Mouse (Mus musculus) cerebellum, adult 2 months (tissue): ENCODE data around the gene Trappc2l.

Experiments used
- CTCF ChIP-seq: fragments of 200-500 bp; IDR thresholded peaks from 2 replicates; pipeline ENCODE4 v1.5.1; 2011; ENCODE audit warnings: low read depth, mild to moderate bottlenecking, control low read depth, low read length, moderate library complexity, borderline replicate concordance; ENCODE audit not compliant: insufficient read depth
- POLR2A ChIP-seq: fragments of 200-500 bp; IDR thresholded peaks from 2 replicates; pipeline ENCODE4 v1.6.1; 2011; ENCODE audit warnings: low read length, control low read depth, borderline replicate concordance; ENCODE audit not compliant: insufficient read depth

DNA sequence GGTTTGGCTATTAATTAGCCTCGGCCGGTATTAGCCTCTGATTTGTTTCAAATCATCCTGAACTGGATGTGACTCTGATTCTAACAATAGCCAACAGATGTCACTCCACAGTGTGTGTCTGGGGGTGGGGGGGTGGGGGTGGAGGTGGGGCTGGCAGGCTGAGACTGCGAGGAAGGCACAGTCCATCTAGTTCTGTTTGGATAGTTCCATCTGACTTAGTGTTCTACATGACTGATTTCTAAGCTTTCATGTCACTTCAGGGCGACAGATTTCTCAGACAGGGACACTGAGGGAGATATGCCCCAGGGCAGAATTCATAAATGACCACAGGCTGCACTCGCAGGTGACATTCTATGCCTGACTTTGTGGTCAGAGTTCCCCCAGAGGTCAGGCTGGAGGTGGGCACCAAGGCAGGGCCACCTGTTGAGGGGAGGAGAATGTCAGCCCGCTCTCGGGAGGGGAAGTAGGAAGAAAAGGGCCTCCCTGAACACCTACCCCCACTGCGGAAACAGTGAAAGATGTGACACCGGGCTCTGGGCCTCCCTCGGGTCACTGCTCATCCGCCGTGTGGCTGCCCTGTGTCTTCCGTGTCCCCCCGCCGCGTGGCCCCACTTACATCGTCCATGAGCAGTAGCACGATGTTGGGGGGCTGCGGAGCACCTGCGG lies 695 bp upstream of the Trappc2l start:
- no peak for TF ChIP-seq CTCF
- no peak for TF ChIP-seq POLR2A
